In the genomic region with DNA sequence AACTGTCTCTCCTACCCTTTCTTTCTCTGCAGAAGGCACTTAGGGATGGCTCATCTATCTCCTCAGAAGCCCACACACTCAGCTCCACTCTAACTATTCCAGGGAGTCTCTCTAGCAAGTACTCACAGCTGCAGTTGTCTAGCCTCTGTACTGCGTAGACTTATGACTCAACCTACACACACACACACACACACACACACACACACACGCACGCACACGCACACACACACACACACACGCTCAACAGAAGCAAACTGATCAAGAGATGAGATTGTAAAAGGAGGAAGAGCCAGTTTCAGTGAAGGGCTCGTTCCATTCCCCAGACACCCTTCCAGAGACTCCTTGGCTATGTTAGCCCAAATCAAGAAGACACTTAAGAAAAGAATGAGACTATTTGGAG, we compare ENCODE assay signal across 26 mouse cellular contexts. TPM values are rescaled to one million over a fixed set of nuclear protein-coding genes. Genes with fewer than 3 reads are reported as not detected.
DNase-seq lines count a peak whose midpoint lies in the region; ATAC-seq and TF ChIP-seq lines count a peak whose summit lies in the region.
"Had no signal": no experiment of that assay in that cellular context is flagged by ENCODE, and none has a peak within 500 bp of the region (broad histone marks: within the 10 kb centered on the region; RNA-seq: fewer than 3 reads in every experiment).

No protein-coding gene starts in this region.

- 73% methylated on average over 6 of the region's 6 CpGs for WGBS in thymus, adult 2 months

- ATAC-seq in frontal cortex, adult (ENCODE audit: low TSS enrichment): peak; percentile 92
- peak; percentile 32; the same call in 1 of the 2 replicates for ATAC-seq in megakaryocyte-erythroid progenitor cell, adult 5-6 weeks (replicated peaks; ENCODE audit: low FRiP score, low TSS enrichment, poor library complexity, severe bottlenecking)
- ATAC-seq: CD4-positive, CD25-positive, alpha-beta regulatory T cell, adult 4 months; forebrain, embryonic 15.5 days; intestine, postnatal 0 days; midbrain, embryonic 15.5 days had no signal

- DNase-seq in frontal cortex, postnatal 10 days (ENCODE audit: low spot score in 2 of 2): no peak
- peak; percentile 56 to 58 for DNase-seq in right cerebral cortex, adult 2 months (ENCODE audit: low spot score in 2 of 2)
- DNase-seq in right cerebral cortex, postnatal 14 days: no peak
- no peak for DNase-seq in thymus, postnatal 36 days
- no peak for DNase-seq in thymus, adult 2 months
- DNase-seq: adrenal gland, adult 8-10 months; cerebellum, adult 8-10 months; cerebellum, postnatal 36 days; gastrocnemius, postnatal 25 days; heart, adult 18-20 months; kidney, postnatal 25 days; liver, embryonic 13.5 days; lung, adult 2 months; retina, postnatal 1 day; thymus, postnatal 14 days had no signal

- no peaks in the 10 kb centered on the region for H3K27me3 ChIP-seq in thymus, adult 2 months (ENCODE audit: control insufficient read depth, insufficient read depth, low read length)
- H3K27me3 ChIP-seq: embryonic facial prominence, embryonic 15.5 days; forebrain, embryonic 15.5 days; hindbrain, embryonic 12.5 days; liver, embryonic 13.5 days; midbrain, embryonic 15.5 days; neural tube, embryonic 12.5 days had no signal

- no peak overlapping the region for H3K4me3 ChIP-seq in bone marrow macrophage, adult 2 months (ENCODE audit: insufficient read depth, low read length)
- no peak overlapping the region for H3K4me3 ChIP-seq in thymus, adult 2 months (ENCODE audit: control insufficient read depth, insufficient read depth, low read length)
- H3K4me3 ChIP-seq: embryonic facial prominence, embryonic 15.5 days; forebrain, embryonic 15.5 days; hindbrain, embryonic 12.5 days; liver, embryonic 13.5 days; midbrain, embryonic 15.5 days; neural tube, embryonic 12.5 days had no signal

- no peak for TF ChIP-seq CTCF in bone marrow macrophage, adult 2 months (IDR thresholded peaks at IDR 0.05; ENCODE audit: low read depth, low read length)
- no peak for TF ChIP-seq CTCF in thymus, adult 2 months (IDR thresholded peaks at IDR 0.05; ENCODE audit: borderline replicate concordance, control insufficient read depth, extremely low read depth, insufficient read depth, low read length, poor library complexity)

- no peak for TF ChIP-seq POLR2A in bone marrow macrophage, adult 2 months (IDR thresholded peaks at IDR 0.05; ENCODE audit: borderline replicate concordance, low read depth, low read length)
- TF ChIP-seq POLR2A in thymus, adult 2 months (IDR thresholded peaks at IDR 0.05; ENCODE audit: control insufficient read depth, extremely low read depth, insufficient read depth, low read length, poor library complexity): no peak

- H3K27ac ChIP-seq in bone marrow macrophage, adult 2 months (ENCODE audit: insufficient read depth, low read depth, low read length): peak overlapping the region; percentile 6; the same call in 1 of the 2 replicates
- H3K27ac ChIP-seq in thymus, adult 2 months (ENCODE audit: control insufficient read depth, insufficient read depth, low read length): no peak overlapping the region
- H3K27ac ChIP-seq: embryonic facial prominence, embryonic 15.5 days; forebrain, embryonic 15.5 days; hindbrain, embryonic 12.5 days; liver, embryonic 13.5 days; midbrain, embryonic 15.5 days; neural tube, embryonic 12.5 days; stomach, postnatal 0 days had no signal

- H3K4me1 ChIP-seq in bone marrow macrophage, adult 2 months (ENCODE audit: control insufficient read depth, insufficient read depth, low read length): peaks cover 51% of the 10 kb centered on the region
- peaks cover 6% of the 10 kb centered on the region for H3K4me1 ChIP-seq in thymus, adult 2 months (replicated peaks; ENCODE audit: control insufficient read depth, insufficient read depth, low read length)
- H3K4me1 ChIP-seq: embryonic facial prominence, embryonic 15.5 days; forebrain, embryonic 15.5 days; hindbrain, embryonic 12.5 days; midbrain, embryonic 15.5 days; neural tube, embryonic 12.5 days had no signal

- peaks cover 14% of the 10 kb centered on the region for H3K36me3 ChIP-seq in thymus, adult 2 months (ENCODE audit: control insufficient read depth, insufficient read depth, low read length)

RNA-seq across cellular contexts. Expression of gene Slc25a19, which starts 30.4 kb away (rescaled TPM):
- 27.0 and 37.0 TPM in 2 replicates for polyA plus RNA-seq in bone marrow macrophage, adult 2 months (2012; ENCODE audit: insufficient read depth, insufficient read length, missing spikeins)
- total RNA-seq in megakaryocyte-erythroid progenitor cell, adult 5-6 weeks (2014; fragmentation: Nextera tagmentation): 20.5 and 32.1 TPM in 2 replicates
- total RNA-seq in megakaryocyte-erythroid progenitor cell, adult 5-6 weeks (2017): 14.2 and 19.6 TPM in 2 replicates
- polyA plus RNA-seq in thymus, adult 2 months (2012; rRNA removed): 98.5 and 98.6 TPM in 2 replicates

RNA-seq across cellular contexts. Expression of gene Mif4gd, which starts 45.8 kb away (rescaled TPM):
- 90.6 and 96.3 TPM in 2 replicates for polyA plus RNA-seq in bone marrow macrophage, adult 2 months (2012; ENCODE audit: insufficient read depth, insufficient read length, missing spikeins)
- 54.6 and 55.4 TPM in 2 replicates for total RNA-seq in megakaryocyte-erythroid progenitor cell, adult 5-6 weeks (2014; fragmentation: Nextera tagmentation)
- 29.3 and 45.4 TPM in 2 replicates for total RNA-seq in megakaryocyte-erythroid progenitor cell, adult 5-6 weeks (2017)
- 188 and 215 TPM in 2 replicates for polyA plus RNA-seq in thymus, adult 2 months (2012; rRNA removed)

RNA-seq across cellular contexts. Expression of gene Grb2, which starts 49.9 kb away (rescaled TPM):
- polyA plus RNA-seq in bone marrow macrophage, adult 2 months (2012; ENCODE audit: insufficient read depth, insufficient read length, missing spikeins): 251 and 274 TPM in 2 replicates
- total RNA-seq in megakaryocyte-erythroid progenitor cell, adult 5-6 weeks (2014; fragmentation: Nextera tagmentation): 70.1 and 74.4 TPM in 2 replicates
- 40.7 and 73.1 TPM in 2 replicates for total RNA-seq in megakaryocyte-erythroid progenitor cell, adult 5-6 weeks (2017)
- 81.7 and 82.8 TPM in 2 replicates for polyA plus RNA-seq in thymus, adult 2 months (2012; rRNA removed)

RNA-seq across cellular contexts. Expression of gene Gga3, which starts 54.7 kb away (rescaled TPM):
- 60.1 and 81.9 TPM in 2 replicates for polyA plus RNA-seq in bone marrow macrophage, adult 2 months (2012; ENCODE audit: insufficient read depth, insufficient read length, missing spikeins)
- 53.5 and 69.9 TPM in 2 replicates for total RNA-seq in megakaryocyte-erythroid progenitor cell, adult 5-6 weeks (2014; fragmentation: Nextera tagmentation)
- total RNA-seq in megakaryocyte-erythroid progenitor cell, adult 5-6 weeks (2017): 21.6 and 67.6 TPM in 2 replicates
- 102 and 106 TPM in 2 replicates for polyA plus RNA-seq in thymus, adult 2 months (2012; rRNA removed)

RNA-seq across cellular contexts. Expression of gene Mrps7, which starts 54.8 kb away (rescaled TPM):
- 33.1 and 36.9 TPM in 2 replicates for polyA plus RNA-seq in bone marrow macrophage, adult 2 months (2012; ENCODE audit: insufficient read depth, insufficient read length, missing spikeins)
- 55.7 and 76.8 TPM in 2 replicates for total RNA-seq in megakaryocyte-erythroid progenitor cell, adult 5-6 weeks (2014; fragmentation: Nextera tagmentation)
- total RNA-seq in megakaryocyte-erythroid progenitor cell, adult 5-6 weeks (2017): 40.5 and 67.1 TPM in 2 replicates
- 24.5 and 25.0 TPM in 2 replicates for polyA plus RNA-seq in thymus, adult 2 months (2012; rRNA removed)

Comparison
In these comparisons a context has a peak if more than half of its experiments do, and no peak if none do; other contexts are left out.
1. DNase-seq: peak in right cerebral cortex, adult 2 months (2 of 2); none in frontal cortex, postnatal 10 days (0 of 2), right cerebral cortex, postnatal 14 days (single experiment), thymus, postnatal 36 days (0 of 2) and thymus, adult 2 months (single experiment).